Mouse (Mus musculus): Measurements from ENCODE around the gene Mnat1. TPM values are rescaled to one million over a fixed set of nuclear protein-coding genes. Genes with fewer than 3 reads are reported as not detected.
"Not testable (repeated sequence)": the region's sequence is repeated elsewhere in the genome, so short reads cannot be mapped to it uniquely, and the experiment has no call there.

The Mnat1 gene
- total and polyA plus RNA-seq, 2 experiments from 2014 or later, result 13.2 to 16.1 TPM

DNA sequence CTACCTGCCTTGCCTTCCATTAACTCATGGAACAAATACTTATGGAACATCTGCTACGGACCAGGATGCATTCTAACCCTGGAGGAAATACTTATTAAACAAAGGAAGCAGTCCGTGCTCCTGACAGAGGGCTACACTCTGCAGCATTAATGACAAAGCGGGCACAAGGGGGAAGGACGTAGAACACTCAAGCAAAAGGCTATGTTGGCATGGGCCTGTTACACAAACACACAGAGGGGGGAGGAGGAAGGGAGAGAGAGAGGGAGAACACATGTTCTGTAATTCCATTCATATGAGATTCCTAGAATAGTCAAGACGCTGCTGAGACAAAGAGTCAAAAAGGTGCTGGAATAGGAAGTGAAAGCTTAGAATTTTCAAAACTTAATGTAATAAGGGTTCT is 35.0 kb upstream of the Mnat1 start:
- Histone ChIP-seq H3K27me3 (ENCODE audit: insufficient read depth, low read length) (no peaks in the 10 kb centered on the region), H3K4me3 (ENCODE audit: low read depth, low read length) (no peak overlapping the region), H3K9me3 (ENCODE audit: low read length) (no peaks in the 10 kb centered on the region), H3K9ac (replicated peaks; ENCODE audit: low read length, poor library complexity, severe bottlenecking) (no peak overlapping the region), H3K4me1 (ENCODE audit: insufficient read depth, low read length) (no peaks in the 10 kb centered on the region), H3K27ac (ENCODE audit: low read depth, low read length) (no peak overlapping the region), H3K36me3 (ENCODE audit: insufficient read depth, low read length) (no peaks in the 10 kb centered on the region), H3K4me2 (ENCODE audit: low read depth, low read length, poor library complexity, severe bottlenecking) (no peak overlapping the region)
- no peak for DNase-seq (ENCODE audit: low spot score)
- TF ChIP-seq CTCF (IDR thresholded peaks at IDR 0.05), result no peak
- ATAC-seq (ENCODE audit: low FRiP score), result no peak
- WGBS, result 82% methylated on average over 5 of the region's 5 CpGs

DNA sequence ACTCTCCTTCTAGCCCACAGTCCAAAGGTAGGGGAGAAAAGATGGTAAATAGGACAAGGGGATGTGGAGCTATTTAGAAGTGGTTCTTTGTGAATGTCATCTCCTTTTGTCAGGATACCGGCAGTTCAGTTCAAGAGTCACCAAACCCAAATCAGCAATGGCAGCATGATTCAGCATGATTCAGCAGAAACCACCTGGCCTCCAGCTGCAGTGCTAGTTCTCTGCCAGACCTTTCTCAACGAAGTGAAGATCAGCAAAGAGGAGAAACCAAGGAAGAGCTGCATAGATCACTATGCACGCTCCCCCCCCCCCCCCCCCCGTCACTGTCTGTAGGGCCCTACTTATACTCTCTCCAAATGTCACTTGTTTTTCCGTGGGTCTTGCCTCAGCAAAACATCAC is 34.6 kb upstream of the Mnat1 start:
- no peaks in the 10 kb centered on the region for H3K4me1 ChIP-seq (ENCODE audit: insufficient read depth, low read length)
- no peak overlapping the region for H3K4me2 ChIP-seq (ENCODE audit: low read depth, low read length, poor library complexity, severe bottlenecking)
- no peaks in the 10 kb centered on the region for H3K36me3 ChIP-seq (ENCODE audit: insufficient read depth, low read length)
- no peak overlapping the region for H3K9ac ChIP-seq (replicated peaks; ENCODE audit: low read length, poor library complexity, severe bottlenecking)
- ATAC-seq (ENCODE audit: low FRiP score) (no peak), DNase-seq (ENCODE audit: low spot score) (no peak)
- no peaks in the 10 kb centered on the region for H3K9me3 ChIP-seq (ENCODE audit: low read length)
- WGBS, result 73% methylated on average over 4 of the region's 5 CpGs
- no peak overlapping the region for H3K27ac ChIP-seq (ENCODE audit: low read depth, low read length)
- no peak for TF ChIP-seq CTCF (IDR thresholded peaks at IDR 0.05)
- H3K4me3 ChIP-seq (ENCODE audit: low read depth, low read length), result no peak overlapping the region
- no peaks in the 10 kb centered on the region for H3K27me3 ChIP-seq (ENCODE audit: insufficient read depth, low read length)

DNA sequence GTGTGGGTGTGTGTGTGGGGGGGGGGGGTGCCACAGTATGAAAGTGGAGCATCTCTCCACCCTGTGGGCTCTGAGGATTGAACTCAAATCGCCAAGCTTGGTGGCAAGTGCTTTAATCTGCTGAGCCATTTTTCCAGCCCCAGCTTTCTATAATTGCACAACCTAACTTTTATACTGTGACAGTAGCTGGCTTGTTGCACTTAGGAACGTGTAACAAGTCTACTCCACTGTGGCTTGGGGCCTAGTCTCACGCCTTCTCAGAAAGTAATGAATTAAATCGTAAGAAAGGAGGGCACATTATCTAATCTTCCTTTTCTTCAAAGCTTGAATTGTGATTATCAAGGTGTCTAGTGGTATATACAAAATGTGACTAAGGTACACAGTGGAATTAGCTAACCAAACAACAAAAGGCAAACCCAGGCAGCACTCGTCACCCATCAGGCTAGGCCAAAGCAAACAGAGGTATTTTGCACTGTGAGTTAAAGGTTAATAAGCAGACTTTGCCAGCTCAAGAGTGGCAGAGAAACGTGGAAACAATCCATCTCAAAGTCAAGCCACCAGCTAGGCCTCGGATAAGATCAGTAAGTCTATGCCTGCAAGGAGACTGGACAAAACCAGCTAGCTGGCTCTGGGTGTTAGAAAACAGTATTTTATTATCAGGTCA is 32.7 kb upstream of the Mnat1 start:
- TF ChIP-seq CTCF (IDR thresholded peaks at IDR 0.05), result no peak
- no peak overlapping the region for H3K4me2 ChIP-seq (ENCODE audit: low read depth, low read length, poor library complexity, severe bottlenecking)
- no peaks in the 10 kb centered on the region for H3K36me3 ChIP-seq (ENCODE audit: insufficient read depth, low read length)
- 84% methylated on average over 7 of the region's 7 CpGs for WGBS
- DNase-seq (ENCODE audit: low spot score) (no peak), ATAC-seq (ENCODE audit: low FRiP score) (no peak)
- no peak overlapping the region for H3K27ac ChIP-seq (ENCODE audit: low read depth, low read length)
- H3K4me1 ChIP-seq (ENCODE audit: insufficient read depth, low read length), result no peaks in the 10 kb centered on the region
- no peak overlapping the region for H3K9ac ChIP-seq (replicated peaks; ENCODE audit: low read length, poor library complexity, severe bottlenecking)
- no peaks in the 10 kb centered on the region for H3K9me3 ChIP-seq (ENCODE audit: low read length)
- H3K4me3 ChIP-seq (ENCODE audit: low read depth, low read length), result no peak overlapping the region
- H3K27me3 ChIP-seq (ENCODE audit: insufficient read depth, low read length), result no peaks in the 10 kb centered on the region

DNA sequence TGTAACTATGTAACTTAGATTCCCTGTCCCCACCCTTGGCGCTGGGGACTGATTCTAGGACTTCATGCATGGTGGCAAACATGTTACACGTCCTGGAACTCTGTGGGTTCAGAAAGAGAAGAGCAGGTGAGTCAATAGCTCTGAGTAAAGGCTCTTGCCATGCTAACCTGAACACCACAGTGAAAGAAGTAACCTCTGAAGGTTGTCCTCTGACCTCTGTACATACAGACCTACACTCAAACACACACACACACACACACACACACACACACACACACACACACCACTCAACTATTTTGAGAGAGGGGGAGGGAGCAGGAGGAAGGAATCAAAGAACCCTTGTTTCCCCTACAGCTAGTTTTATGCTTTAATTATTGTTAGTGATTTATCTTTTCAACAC is 29.3 kb upstream of the Mnat1 start:
- Histone ChIP-seq H3K9ac (replicated peaks; ENCODE audit: low read length, poor library complexity, severe bottlenecking) (no peak overlapping the region), H3K4me2 (ENCODE audit: low read depth, low read length, poor library complexity, severe bottlenecking) (no peak overlapping the region), H3K36me3 (ENCODE audit: insufficient read depth, low read length) (no peaks in the 10 kb centered on the region), H3K4me1 (ENCODE audit: insufficient read depth, low read length) (no peaks in the 10 kb centered on the region), H3K27me3 (ENCODE audit: insufficient read depth, low read length) (no peaks in the 10 kb centered on the region), H3K27ac (ENCODE audit: low read depth, low read length) (no peak overlapping the region), H3K9me3 (ENCODE audit: low read length) (no peaks in the 10 kb centered on the region), H3K4me3 (ENCODE audit: low read depth, low read length) (no peak overlapping the region)
- no peak for TF ChIP-seq CTCF (IDR thresholded peaks at IDR 0.05)
- ATAC-seq (ENCODE audit: low FRiP score), result no peak
- 81% methylated on average over 2 of the region's 2 CpGs for WGBS
- no peak for DNase-seq (ENCODE audit: low spot score)

DNA sequence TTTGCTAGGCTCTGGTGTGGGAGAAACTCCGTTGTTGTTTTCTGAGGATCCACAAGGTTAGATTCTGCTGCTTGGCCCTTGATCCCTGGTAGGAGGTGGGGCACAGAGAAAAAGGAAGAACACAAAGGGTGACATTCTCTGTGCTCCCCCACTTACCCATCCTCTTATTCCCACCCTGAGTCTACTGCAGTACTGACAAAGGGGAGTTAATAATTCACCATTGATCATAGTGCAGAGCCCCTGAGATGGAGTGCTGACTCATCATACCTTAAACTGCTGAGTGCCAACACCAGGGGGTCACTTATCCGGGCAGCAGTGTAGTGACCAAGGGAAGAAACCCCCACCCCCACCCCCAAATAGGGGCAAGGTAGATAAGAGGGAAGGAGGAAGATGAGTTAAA is 28.9 kb upstream of the Mnat1 start:
- H3K9me3 ChIP-seq (ENCODE audit: low read length), result no peaks in the 10 kb centered on the region
- H3K36me3 ChIP-seq (ENCODE audit: insufficient read depth, low read length), result no peaks in the 10 kb centered on the region
- 46% methylated on average over 2 of the region's 2 CpGs for WGBS
- ATAC-seq (ENCODE audit: low FRiP score) (no peak), DNase-seq (ENCODE audit: low spot score) (no peak)
- H3K4me2 ChIP-seq (ENCODE audit: low read depth, low read length, poor library complexity, severe bottlenecking), result no peak overlapping the region
- no peak overlapping the region for H3K27ac ChIP-seq (ENCODE audit: low read depth, low read length)
- no peaks in the 10 kb centered on the region for H3K27me3 ChIP-seq (ENCODE audit: insufficient read depth, low read length)
- TF ChIP-seq CTCF (IDR thresholded peaks at IDR 0.05), result no peak
- H3K9ac ChIP-seq (replicated peaks; ENCODE audit: low read length, poor library complexity, severe bottlenecking), result no peak overlapping the region
- H3K4me1 ChIP-seq (ENCODE audit: insufficient read depth, low read length), result no peaks in the 10 kb centered on the region
- no peak overlapping the region for H3K4me3 ChIP-seq (ENCODE audit: low read depth, low read length)

DNA sequence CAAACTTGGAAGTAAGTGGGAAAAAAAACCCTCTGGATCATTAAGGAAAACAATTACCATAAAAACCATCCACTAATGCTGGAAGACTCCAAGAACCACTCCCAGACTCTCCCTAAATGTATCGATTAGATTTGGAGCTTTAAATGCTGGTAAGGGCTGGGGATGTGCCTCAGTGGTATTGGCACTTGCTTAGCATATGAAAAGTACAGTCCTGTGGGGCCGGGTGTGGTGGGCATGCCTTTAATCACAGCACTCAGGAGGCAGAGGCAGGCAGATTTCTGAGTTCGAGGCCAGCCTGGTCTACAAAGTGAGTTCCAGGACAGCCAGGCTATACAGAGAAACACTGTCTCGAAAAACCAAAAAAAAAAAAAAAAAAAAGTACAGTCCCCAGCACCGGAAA is 27.3 kb upstream of the Mnat1 start:
- not testable (repeated sequence) for H3K4me2 ChIP-seq (ENCODE audit: low read depth, low read length, poor library complexity, severe bottlenecking); H3K27ac ChIP-seq (ENCODE audit: low read depth, low read length); H3K4me3 ChIP-seq (ENCODE audit: low read depth, low read length); ATAC-seq (ENCODE audit: low FRiP score); H3K9me3 ChIP-seq (ENCODE audit: low read length); H3K36me3 ChIP-seq (ENCODE audit: insufficient read depth, low read length); DNase-seq (ENCODE audit: low spot score); H3K27me3 ChIP-seq (ENCODE audit: insufficient read depth, low read length); H3K4me1 ChIP-seq (ENCODE audit: insufficient read depth, low read length); H3K9ac ChIP-seq (replicated peaks; ENCODE audit: low read length, poor library complexity, severe bottlenecking)
- WGBS, result 88% methylated on average over 5 of the region's 5 CpGs

Data from midbrain, postnatal 0 days (tissue).